Mouse (Mus musculus): Measurements from ENCODE around the gene Med15. TPM values are rescaled to one million over a fixed set of nuclear protein-coding genes. Genes with fewer than 3 reads are reported as not detected.
"Not testable (repeated sequence)": the region's sequence is repeated elsewhere in the genome, so short reads cannot be mapped to it uniquely, and the experiment has no call there.

Gene Med15
- 10 to 100 TPM; 72.6 to 84.6 (median 78.3) TPM for total RNA-seq (2022)

DNA sequence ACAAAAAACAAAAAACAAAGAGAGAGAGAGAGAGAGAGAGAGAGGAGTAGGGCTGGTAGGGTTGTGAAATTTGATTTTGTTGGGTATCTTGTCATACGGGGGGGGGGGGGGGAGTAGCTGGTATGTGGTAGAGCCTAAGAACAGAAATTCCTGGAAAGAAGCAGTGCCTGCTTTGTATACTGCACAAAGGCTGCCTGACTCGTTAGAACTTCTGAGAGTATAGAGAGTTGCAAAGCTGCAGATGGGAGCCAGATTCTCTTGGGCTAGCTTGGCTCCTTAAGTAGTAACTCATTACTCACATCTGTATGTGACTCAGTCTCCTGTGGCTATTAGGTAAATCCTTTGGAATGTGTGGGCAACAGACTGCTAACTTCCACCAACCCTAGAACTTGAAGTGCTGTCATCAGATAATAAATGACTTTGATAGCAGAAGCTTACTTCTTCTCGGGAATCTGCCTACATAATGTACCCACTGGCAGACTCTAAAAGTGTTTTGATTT is at the start of gene Med15:
Med15 (minus strand) TSS at position 51 of the 500 bp plus-strand sequence.
- no peak for DNase-seq (ENCODE audit: low spot score in 2 of 2)

GRCm38 (mm10) chr16:17779692-17780091 is 47.0 kb upstream of the Med15 start:
- no peak for DNase-seq (ENCODE audit: low spot score in 2 of 2)

- no peak for DNase-seq (ENCODE audit: low spot score in 2 of 2)
Observed at GRCm38 (mm10) chr16:17778223-17778622, 45.5 kb upstream of the Med15 start.

DNA sequence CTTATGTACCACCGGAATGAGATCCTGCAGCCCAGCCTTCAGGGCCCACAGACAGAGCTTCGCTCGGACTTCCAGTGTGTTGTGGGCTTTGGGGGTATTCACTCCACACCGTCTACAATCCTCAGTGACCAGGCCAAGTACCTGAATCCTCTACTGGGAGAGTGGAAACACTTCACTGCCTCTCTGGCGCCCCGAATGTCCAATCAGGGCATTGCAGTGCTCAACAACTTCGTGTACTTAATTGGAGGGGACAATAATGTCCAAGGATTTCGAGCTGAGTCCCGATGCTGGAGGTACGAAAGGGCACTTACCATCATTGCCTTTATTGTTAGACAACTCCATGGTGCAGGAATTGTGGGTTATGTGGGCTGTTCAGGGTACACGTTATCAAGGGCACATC is 44.1 kb upstream of the Med15 start:
- no peak for DNase-seq (ENCODE audit: low spot score in 2 of 2)

GRCm38 (mm10) chr16:17771117-17771865 is 38.6 kb upstream of the Med15 start:
- DNase-seq (ENCODE audit: low spot score in 2 of 2) = no peak

GRCm38 (mm10) chr16:17768834-17769233 is 36.1 kb upstream of the Med15 start:
- DNase-seq (ENCODE audit: low spot score in 2 of 2) = peak; percentile 46 to 62

DNA sequence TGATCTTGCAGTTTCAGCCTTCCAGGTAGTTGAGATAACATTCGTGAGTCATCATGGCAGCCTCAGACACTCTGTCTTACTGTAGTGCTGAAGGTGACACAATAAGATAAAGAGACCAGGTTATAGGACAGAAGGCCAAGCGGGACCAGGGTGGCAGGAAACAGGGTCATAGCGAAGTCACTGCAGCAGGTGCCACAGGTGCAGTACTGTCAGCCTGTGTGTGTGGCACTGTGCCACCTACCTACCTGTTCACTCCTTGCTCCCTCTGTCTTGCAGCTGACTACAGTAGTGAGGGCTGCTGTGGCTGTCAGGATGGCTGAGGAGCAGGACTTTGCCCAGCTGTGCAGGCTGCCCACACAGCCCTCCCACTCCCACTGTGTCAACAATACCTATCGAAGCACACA is 31.4 kb upstream of the Med15 start:
- no peak for DNase-seq (ENCODE audit: low spot score in 2 of 2)

DNA sequence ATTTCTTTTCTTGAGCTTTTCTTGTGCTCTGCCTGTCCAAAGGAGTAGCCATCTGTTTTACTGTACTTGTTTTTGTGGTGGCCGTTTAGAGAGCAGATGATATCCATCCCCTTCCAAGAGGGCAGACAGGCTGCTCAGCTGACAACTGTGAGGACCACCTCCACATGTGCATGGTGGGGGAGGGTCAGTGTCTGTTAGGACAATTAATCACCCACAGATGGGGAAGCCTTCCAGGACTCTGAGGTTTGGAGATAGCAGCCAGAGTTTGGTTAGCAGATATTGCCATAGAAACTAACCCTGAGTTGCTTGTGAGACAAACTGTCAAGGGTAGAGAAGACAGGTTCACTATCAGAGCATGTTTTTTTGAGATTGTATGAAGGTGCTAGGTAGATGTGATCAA is 28.4 kb upstream of the Med15 start:
- no peak for DNase-seq (ENCODE audit: low spot score in 2 of 2)

DNA sequence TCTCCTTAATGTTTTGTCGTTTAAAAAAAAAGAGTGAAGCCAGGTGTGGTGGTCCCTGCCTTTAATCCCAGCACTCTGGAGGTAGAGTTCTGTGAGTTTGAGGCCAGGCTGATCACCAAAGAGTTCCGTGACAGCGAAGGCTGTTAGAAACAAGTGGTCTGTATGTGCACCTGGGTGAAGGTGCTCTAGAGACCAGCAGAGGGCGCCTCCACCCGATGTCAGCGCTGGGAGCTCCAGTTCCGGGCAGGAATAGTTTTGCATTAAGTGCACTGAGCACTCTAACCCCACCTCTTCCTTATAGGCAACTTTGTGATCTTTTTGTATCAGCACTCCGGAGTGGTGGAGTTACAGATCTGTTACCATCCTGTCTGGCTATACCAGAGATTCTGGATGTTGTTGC is 28.0 kb upstream of the Med15 start:
- DNase-seq (ENCODE audit: low spot score in 2 of 2) = no peak

GRCm38 (mm10) chr16:17759813-17760321 is 27.2 kb upstream of the Med15 start:
- DNase-seq (ENCODE audit: low spot score in 2 of 2) = peak; percentile 25 to 32

GRCm38 (mm10) chr16:17759344-17759773 is 26.7 kb upstream of the Med15 start, which contains the start of gene Klhl22:
Klhl22 (plus strand) TSS chr16:17759618.
- peak; percentile 74 to 83 for DNase-seq (ENCODE audit: low spot score in 2 of 2)

- DNase-seq (ENCODE audit: low spot score in 2 of 2) = no peak
Observed at GRCm38 (mm10) chr16:17758902-17759301, 26.2 kb upstream of the Med15 start.

DNA sequence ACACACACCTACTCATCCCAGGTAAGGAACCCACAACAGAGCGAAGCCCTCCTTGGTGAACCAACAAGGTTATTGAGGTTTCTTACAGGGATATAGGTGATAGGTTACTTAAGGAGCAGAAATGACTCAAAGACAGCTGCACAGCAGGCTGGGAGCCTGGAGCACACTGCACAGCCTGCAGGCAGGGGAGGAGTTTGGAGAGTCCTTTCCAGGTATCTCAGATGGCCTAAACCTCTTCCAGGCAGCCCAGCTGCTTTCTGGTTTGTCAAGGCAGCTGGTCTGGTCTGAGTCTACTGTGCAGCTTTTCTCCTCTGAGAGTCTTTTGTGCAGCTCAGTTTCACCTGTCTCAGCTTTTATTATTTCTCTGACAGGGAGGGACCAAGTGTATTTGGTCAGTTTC is 25.1 kb upstream of the Med15 start:
- no peak for DNase-seq (ENCODE audit: low spot score in 2 of 2)

- no peak for DNase-seq (ENCODE audit: low spot score in 2 of 2)
Observed at GRCm38 (mm10) chr16:17753686-17754085, 21.0 kb upstream of the Med15 start.

GRCm38 (mm10) chr16:17753001-17753400 is 20.3 kb upstream of the Med15 start:
- no peak for DNase-seq (ENCODE audit: low spot score in 2 of 2)

- no peak for DNase-seq (ENCODE audit: low spot score in 2 of 2)
Observed at GRCm38 (mm10) chr16:17745067-17745466, 12.4 kb upstream of the Med15 start.

DNA sequence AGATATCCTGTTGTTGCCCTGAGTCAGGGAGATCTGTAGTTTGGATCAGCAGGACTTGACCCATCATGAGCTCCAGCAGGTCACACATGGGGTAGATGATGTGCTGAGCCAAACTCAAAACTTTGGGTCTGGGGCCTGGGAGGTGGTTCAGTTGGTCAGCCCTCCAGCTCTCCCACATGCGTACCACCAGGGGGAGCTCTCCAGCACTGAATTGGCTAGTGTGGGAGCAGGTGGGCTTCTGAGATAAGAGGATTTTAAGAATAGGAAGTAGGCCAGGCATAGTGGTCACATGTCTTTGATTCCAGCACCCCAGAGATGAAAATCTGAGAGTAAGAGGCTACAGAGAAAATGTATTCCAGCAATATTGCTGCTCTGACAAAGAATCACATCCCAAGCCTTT is 11.8 kb upstream of the Med15 start:
- no peak for DNase-seq (ENCODE audit: low spot score in 2 of 2)

DNA sequence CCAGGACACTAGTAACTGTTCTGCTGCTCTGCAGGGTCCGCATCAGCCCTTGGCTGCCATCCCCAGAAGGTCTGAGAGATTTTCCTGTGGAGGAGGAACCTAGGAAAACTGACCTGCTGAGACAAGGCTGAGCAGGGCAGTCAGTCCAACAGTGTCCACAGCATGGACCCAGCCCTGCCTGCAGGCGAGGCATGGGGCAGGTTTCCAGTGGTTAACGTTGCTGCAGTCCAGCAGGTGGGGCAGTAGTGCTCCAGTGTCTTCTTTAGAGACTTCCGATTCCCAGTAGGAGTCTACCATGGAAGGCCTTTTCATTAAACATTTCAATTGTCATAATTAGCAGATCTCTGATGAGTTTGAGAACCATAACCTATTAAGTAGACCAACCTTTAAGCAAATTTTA is 10.6 kb upstream of the Med15 start:
- DNase-seq (ENCODE audit: low spot score in 2 of 2) = no peak

DNA sequence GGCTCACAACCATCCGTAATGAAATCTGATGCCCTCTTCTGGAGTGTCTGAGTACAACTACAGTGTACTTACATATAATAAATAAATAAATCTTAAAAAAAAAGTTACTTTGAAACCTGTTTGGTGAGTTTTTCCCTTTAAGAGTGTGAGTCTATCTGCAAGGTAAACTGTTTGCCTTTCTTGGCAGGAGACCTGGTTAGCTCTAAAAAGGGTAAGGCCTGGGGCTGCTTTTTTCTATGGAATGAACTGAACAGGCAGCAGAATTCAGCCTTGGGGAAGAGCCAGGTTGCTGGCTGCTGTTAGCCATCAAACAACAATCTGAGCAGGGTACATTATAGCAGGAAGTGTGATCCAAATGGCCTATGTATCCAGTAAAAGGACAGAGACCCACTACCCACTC is 10.1 kb upstream of the Med15 start:
- no peak for DNase-seq (ENCODE audit: low spot score in 2 of 2)

- DNase-seq (ENCODE audit: low spot score in 2 of 2) = no peak
Observed at GRCm38 (mm10) chr16:17740080-17740479, 7.4 kb upstream of the Med15 start.

- no peak for DNase-seq (ENCODE audit: low spot score in 2 of 2)
Observed at GRCm38 (mm10) chr16:17736156-17736555, 3.5 kb upstream of the Med15 start.

DNA sequence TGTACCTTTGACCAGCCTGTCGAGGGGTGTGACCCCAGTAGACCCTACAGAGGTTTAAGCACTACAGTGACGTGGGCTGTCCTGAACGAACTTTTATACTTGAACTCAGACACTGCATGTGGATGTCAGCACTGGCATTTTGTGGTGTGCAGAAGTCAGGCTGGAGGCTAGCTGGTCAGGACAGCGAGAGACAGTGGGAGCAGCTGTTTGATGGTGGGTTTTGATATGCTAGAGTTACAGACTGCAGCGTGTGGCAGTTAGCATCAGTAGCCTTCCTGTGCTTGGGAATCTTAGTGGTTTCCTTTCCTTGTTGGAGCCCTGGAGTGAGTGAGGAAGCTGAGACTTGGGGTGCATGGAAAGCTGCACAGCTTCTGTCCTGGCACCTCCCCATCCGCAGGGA is 2.2 kb upstream of the Med15 start:
- DNase-seq (ENCODE audit: low spot score in 2 of 2) = not testable (repeated sequence)

DNA sequence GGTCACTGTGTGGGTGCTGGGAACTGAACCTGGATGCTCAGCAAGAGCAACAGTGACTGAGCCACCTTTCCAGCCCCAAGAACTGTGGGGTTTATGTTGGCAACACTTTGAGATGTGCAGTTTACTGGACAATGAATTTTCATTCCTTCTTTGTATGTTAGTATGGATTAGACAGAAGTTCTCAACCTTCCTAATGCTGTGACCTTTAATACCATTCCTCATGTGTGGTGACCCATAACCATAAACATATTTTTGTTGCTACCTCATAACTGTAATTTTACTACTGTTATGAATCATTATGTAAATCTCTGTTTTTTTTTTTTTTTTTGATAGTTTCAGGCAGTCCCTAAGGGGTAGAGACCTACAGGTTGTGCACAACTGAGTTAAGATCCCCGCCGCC is 955 bp upstream of the Med15 start:
- DNase-seq (ENCODE audit: low spot score in 2 of 2) = no peak

All from layer of hippocampus, adult 8-10 months (tissue).